Mouse (Mus musculus) limb, embryonic 14.5 days (tissue): ENCODE results near the gene Nmur1. TPM values are rescaled to one million over a fixed set of nuclear protein-coding genes. Genes with fewer than 3 reads are reported as not detected.

Experiments used
- ATAC-seq: fragments of 200-750 bp; cut with Nextera tagmentation; 2 replicates; pipeline ENCODE4 v1.8.0; 2017; ENCODE audit warnings: low read depth, moderate number of reproducible peaks, moderate TSS enrichment; ENCODE audit not compliant: low FRiP score
- DNase-seq: peaks from one replicate; pipeline ENCODE4 v3.0.0-alpha.2; 2015; ENCODE audit warnings: low spot score
- H3K27ac ChIP-seq: fragments of 300-500 bp; sonication (generic); replicated peaks from 2 replicates; pipeline ENCODE4 v1.5.1; 2014; ENCODE audit warnings: low read depth, mild to moderate bottlenecking, low read length, moderate library complexity, mixed read lengths
- H3K27me3 ChIP-seq: fragments of 300-500 bp; sonication (generic); 2 replicates; pipeline ENCODE4 v1.6.1; 2014; ENCODE audit warnings: low read length, mixed read lengths; ENCODE audit not compliant: control insufficient read depth, insufficient read depth
- H3K36me3 ChIP-seq: fragments of 300-500 bp; sonication (generic); 2 replicates; pipeline ENCODE4 v1.6.1; 2014; ENCODE audit warnings: mild to moderate bottlenecking, low read length, moderate library complexity, mixed read lengths; ENCODE audit not compliant: control insufficient read depth, insufficient read depth
- H3K4me1 ChIP-seq: fragments of 300-500 bp; sonication (generic); 2 replicates; pipeline ENCODE4 v1.6.1; 2014; ENCODE audit warnings: antibody characterized with exemption, low read length, mixed read lengths; ENCODE audit not compliant: control insufficient read depth, insufficient read depth
- H3K4me2 ChIP-seq: fragments of 300-500 bp; sonication (generic); replicated peaks from 2 replicates; pipeline ENCODE4 v1.6.1; 2014; ENCODE audit warnings: low read depth, mild to moderate bottlenecking, low read length, moderate library complexity; ENCODE audit not compliant: severe bottlenecking
- H3K4me3 ChIP-seq: fragments of 300-500 bp; sonication (generic); replicated peaks from 2 replicates; pipeline ENCODE4 v1.5.1; 2014; ENCODE audit warnings: low read length
- H3K9ac ChIP-seq: fragments of 300-500 bp; sonication (generic); 2 replicates; pipeline ENCODE4 v1.6.1; 2014; ENCODE audit warnings: mild to moderate bottlenecking, low read depth, low read length, moderate library complexity; ENCODE audit not compliant: severe bottlenecking
- H3K9me3 ChIP-seq: fragments of 300-500 bp; sonication (generic); 2 replicates; pipeline ENCODE4 v1.6.1; 2016; ENCODE audit warnings: low read length; ENCODE audit not compliant: control insufficient read depth
- POLR2A ChIP-seq: fragments of 200-500 bp; IDR thresholded peaks from 2 replicates; pipeline ENCODE4 v1.8.0; 2012; ENCODE audit warnings: inconsistent platforms, mild to moderate bottlenecking, moderate library complexity, borderline replicate concordance; ENCODE audit not compliant: insufficient read depth, insufficient read length; ENCODE audit errors: extremely low read depth
- WGBS: fragments of 180-500 bp; shearing (Covaris S2); extraction: QIAGEN DNeasy Blood & Tissue Kit; methylation state at CpG from one replicate; pipeline ENCODE4 v1.1.7; 2014; 5-methylcytosine and 5-hydroxymethylcytosine counted together
- polyA plus RNA-seq, 2 experiments: library from polyadenylated mRNA; depleted of rRNA in 1 of 2; stranded (reverse) in 1 of 2; unstranded in 1 of 2; fragments of >200 nt; fragmentation: Nextera tagmentation in 1 of 2; extraction: Ambion mirVana in 1 of 2; gene quantifications; 2 replicates each; pipeline versions ENCODE4 v1.2.1 to v1.2.3; 2012 to 2014

Nmur1 gene
- polyA plus RNA-seq, 2 experiments, result not detected

GRCm38 (mm10) chr1:86415612-86416184 lies 10.3 kb downstream of the Nmur1 start:
- no peaks in the 10 kb centered on the region for H3K9me3 ChIP-seq
- DNase-seq, result no peak
- no peak for ATAC-seq
- H3K4me2 ChIP-seq, result no peak overlapping the region
- TF ChIP-seq POLR2A, result no peak
- H3K36me3 ChIP-seq, result no peaks in the 10 kb centered on the region
- H3K27ac ChIP-seq, result no peak overlapping the region
- no peaks in the 10 kb centered on the region for H3K27me3 ChIP-seq
- WGBS, result 67% methylated on average over 7 of the region's 7 CpGs
- no peak overlapping the region for H3K9ac ChIP-seq
- H3K4me3 ChIP-seq, result no peak overlapping the region
- H3K4me1 ChIP-seq, result no peaks in the 10 kb centered on the region

GRCm38 (mm10) chr1:86415144-86415543 lies 10.9 kb downstream of the Nmur1 start:
- Histone ChIP-seq H3K4me1 (no peaks in the 10 kb centered on the region), H3K4me2 (no peak overlapping the region), H3K9ac (no peak overlapping the region), H3K27ac (no peak overlapping the region), H3K36me3 (no peaks in the 10 kb centered on the region), H3K9me3 (no peaks in the 10 kb centered on the region), H3K4me3 (no peak overlapping the region), H3K27me3 (no peaks in the 10 kb centered on the region)
- no peak for ATAC-seq
- TF ChIP-seq POLR2A, result no peak
- no peak for DNase-seq
- WGBS, result 77% methylated on average over 2 of the region's 2 CpGs

- Histone ChIP-seq H3K9me3 (no peaks in the 10 kb centered on the region), H3K27me3 (no peaks in the 10 kb centered on the region), H3K27ac (no peak overlapping the region), H3K4me3 (no peak overlapping the region), H3K4me2 (no peak overlapping the region), H3K36me3 (no peaks in the 10 kb centered on the region), H3K9ac (no peak overlapping the region), H3K4me1 (no peaks in the 10 kb centered on the region)
- DNase-seq (no peak), ATAC-seq (no peak)
- WGBS, result 75% methylated on average over 5 of the region's 5 CpGs
- no peak for TF ChIP-seq POLR2A
Observed at GRCm38 (mm10) chr1:86414715-86415114, 11.3 kb downstream of the Nmur1 start.

- Histone ChIP-seq H3K27me3 (no peaks in the 10 kb centered on the region), H3K4me3 (no peak overlapping the region), H3K27ac (no peak overlapping the region), H3K4me2 (no peak overlapping the region), H3K36me3 (no peaks in the 10 kb centered on the region), H3K9ac (no peak overlapping the region), H3K4me1 (no peaks in the 10 kb centered on the region), H3K9me3 (no peaks in the 10 kb centered on the region)
- ATAC-seq, result no peak
- no peak for TF ChIP-seq POLR2A
- no peak for DNase-seq
- 86% methylated on average over 2 of the region's 2 CpGs for WGBS
Observed at GRCm38 (mm10) chr1:86409476-86409875, 16.6 kb downstream of the Nmur1 start.

GRCm38 (mm10) chr1:86408515-86408914 lies 17.5 kb downstream of the Nmur1 start:
- DNase-seq (no peak), ATAC-seq (no peak)
- no peaks in the 10 kb centered on the region for H3K27me3 ChIP-seq
- no peak overlapping the region for H3K4me2 ChIP-seq
- H3K9me3 ChIP-seq, result no peaks in the 10 kb centered on the region
- no peak overlapping the region for H3K4me3 ChIP-seq
- H3K36me3 ChIP-seq, result no peaks in the 10 kb centered on the region
- H3K9ac ChIP-seq, result no peak overlapping the region
- H3K27ac ChIP-seq, result no peak overlapping the region
- 88% methylated on average over 10 of the region's 10 CpGs for WGBS
- no peak for TF ChIP-seq POLR2A
- no peaks in the 10 kb centered on the region for H3K4me1 ChIP-seq

GRCm38 (mm10) chr1:86406914-86407313 lies 19.1 kb downstream of the Nmur1 start:
- no peak for DNase-seq
- H3K9ac ChIP-seq, result no peak overlapping the region
- TF ChIP-seq POLR2A, result no peak
- H3K4me3 ChIP-seq, result no peak overlapping the region
- WGBS, result 79% methylated on average over 8 of the region's 8 CpGs
- H3K4me2 ChIP-seq, result no peak overlapping the region
- no peaks in the 10 kb centered on the region for H3K9me3 ChIP-seq
- ATAC-seq, result no peak
- no peaks in the 10 kb centered on the region for H3K4me1 ChIP-seq
- no peaks in the 10 kb centered on the region for H3K36me3 ChIP-seq
- no peaks in the 10 kb centered on the region for H3K27me3 ChIP-seq
- H3K27ac ChIP-seq, result no peak overlapping the region
